Mouse (Mus musculus): ENCODE results near the gene Izumo1. TPM values are rescaled to one million over a fixed set of nuclear protein-coding genes. Genes with fewer than 3 reads are reported as not detected.
"Not testable (repeated sequence)": the region's sequence is repeated elsewhere in the genome, so short reads cannot be mapped to it uniquely, and the experiment has no call there.

Izumo1 gene
- polyA plus RNA-seq, 1 experiment: 4.6 TPM

DNA sequence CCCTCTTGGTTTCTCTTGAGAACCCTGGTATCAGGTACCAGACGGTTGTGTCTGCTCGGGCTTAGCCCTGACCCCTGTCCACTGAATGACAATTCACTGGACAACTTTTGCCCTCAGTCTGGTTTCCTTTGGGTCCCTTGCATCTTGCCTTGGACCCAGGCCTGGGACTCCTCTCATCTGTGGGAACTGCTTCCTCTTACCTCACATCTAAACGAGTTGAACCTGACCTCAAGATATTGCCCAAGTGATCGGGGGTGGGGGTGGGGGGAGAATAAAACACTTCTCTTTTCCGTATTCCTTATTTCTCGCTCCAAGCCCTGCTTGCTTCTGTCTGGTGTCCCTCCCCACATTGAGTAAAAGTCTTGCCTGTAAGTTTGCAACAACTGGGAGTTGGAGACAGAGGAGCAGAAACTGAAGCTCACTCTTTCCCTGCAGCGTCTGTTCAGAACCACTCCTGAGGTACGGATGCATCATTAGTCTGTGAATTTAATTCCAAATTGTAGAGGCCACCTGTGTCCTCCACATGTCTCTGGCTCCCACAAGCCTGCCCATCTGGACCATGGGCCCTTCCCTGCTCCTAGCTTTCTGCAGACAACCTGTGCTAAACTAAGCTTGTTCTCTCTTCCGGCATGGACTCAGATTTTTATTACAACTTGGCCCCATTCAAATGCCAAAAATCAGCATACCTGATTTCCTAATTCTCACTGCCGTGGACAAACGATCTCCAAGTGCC is 39.3 kb downstream of the Izumo1 start:
- TF ChIP-seq EP300 (IDR thresholded peaks at IDR 0.05; ENCODE audit: insufficient read depth, low read depth, low read length) (no peak), CTCF (IDR thresholded peaks at IDR 0.05; ENCODE audit: low read depth, low read length) (no peak), POLR2A (IDR thresholded peaks at IDR 0.05; ENCODE audit: insufficient read depth, low read length) (no peak)
- no peaks in the 10 kb centered on the region for H3K27me3 ChIP-seq (ENCODE audit: control insufficient read depth, insufficient read depth, low read length, poor library complexity, severe bottlenecking)
- no peaks in the 10 kb centered on the region for H3K36me3 ChIP-seq (ENCODE audit: control insufficient read depth, insufficient read depth, low read length, poor library complexity, severe bottlenecking)
- no peak overlapping the region for H3K4me3 ChIP-seq (ENCODE audit: low read depth, low read length)
- peaks cover 3% of the 10 kb centered on the region for H3K4me1 ChIP-seq (ENCODE audit: control insufficient read depth, insufficient read depth, low read length)
- H3K27ac ChIP-seq (ENCODE audit: insufficient read depth, low read length): no peak overlapping the region
- no peak overlapping the region for H3K9ac ChIP-seq (ENCODE audit: low read depth, poor library complexity, severe bottlenecking)
- H3K9me3 ChIP-seq (replicated peaks; ENCODE audit: control insufficient read depth, insufficient read depth, low read length, poor library complexity, severe bottlenecking): 0 out of 2 replicates have a peak, but pooled peaks cover 3% of the 10 kb centered on the region

GRCm38 (mm10) chr7:45661702-45662101 is 40.1 kb downstream of the Izumo1 start:
- not testable (repeated sequence) for H3K27ac ChIP-seq (ENCODE audit: insufficient read depth, low read length)

DNA sequence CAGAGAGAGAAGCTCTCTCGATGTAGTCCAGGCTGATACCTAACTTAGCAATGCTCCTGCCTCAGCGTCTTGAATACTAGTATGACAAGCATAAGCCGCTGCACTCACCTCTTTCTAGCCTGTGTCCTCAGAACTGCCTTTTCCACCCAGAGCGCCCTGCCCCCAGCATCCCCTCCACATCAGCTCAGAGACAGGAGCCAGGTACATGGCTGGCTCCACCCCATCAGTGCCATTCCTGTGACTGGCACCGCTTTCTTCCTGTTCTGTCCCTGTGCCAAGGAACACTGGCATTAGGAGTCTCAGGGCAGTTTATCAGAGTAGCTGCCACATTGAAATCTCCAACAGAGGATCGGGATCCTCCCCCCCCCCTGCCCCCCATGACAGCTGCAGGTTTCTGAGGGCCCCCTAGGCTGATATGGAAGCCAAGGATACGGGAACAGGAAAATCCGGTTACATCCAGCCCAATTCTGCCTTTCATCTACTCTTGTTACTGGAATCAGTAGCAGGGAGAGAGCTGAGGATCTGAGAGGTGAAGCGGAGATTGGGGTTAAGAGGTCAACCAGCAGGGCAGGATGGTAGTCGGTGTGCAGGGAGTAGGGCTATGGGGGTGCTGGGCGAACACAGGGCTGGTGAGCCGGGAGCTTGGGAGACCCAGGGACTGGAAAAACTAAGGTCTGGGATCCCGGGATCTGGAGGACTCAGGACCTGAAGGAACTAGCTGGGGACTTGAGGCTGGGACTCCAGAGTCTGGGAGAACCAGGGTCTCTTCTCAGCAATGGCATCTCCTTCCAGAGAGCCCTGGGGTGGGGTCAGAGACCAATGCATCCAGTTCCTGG is 43.9 kb downstream of the Izumo1 start:
- H3K27ac ChIP-seq (ENCODE audit: insufficient read depth, low read length): no peak overlapping the region
- no peaks in the 10 kb centered on the region for H3K27me3 ChIP-seq (ENCODE audit: control insufficient read depth, insufficient read depth, low read length, poor library complexity, severe bottlenecking)
- H3K9ac ChIP-seq (ENCODE audit: low read depth, poor library complexity, severe bottlenecking): no peak overlapping the region
- H3K36me3 ChIP-seq (ENCODE audit: control insufficient read depth, insufficient read depth, low read length, poor library complexity, severe bottlenecking): no peaks in the 10 kb centered on the region
- H3K4me1 ChIP-seq (ENCODE audit: control insufficient read depth, insufficient read depth, low read length): peaks cover 2% of the 10 kb centered on the region
- H3K9me3 ChIP-seq (replicated peaks; ENCODE audit: control insufficient read depth, insufficient read depth, low read length, poor library complexity, severe bottlenecking): no peaks in the 10 kb centered on the region
- no peak for TF ChIP-seq CTCF (IDR thresholded peaks at IDR 0.05; ENCODE audit: low read depth, low read length)
- TF ChIP-seq POLR2A (IDR thresholded peaks at IDR 0.05; ENCODE audit: insufficient read depth, low read length): no peak
- no peak for TF ChIP-seq EP300 (IDR thresholded peaks at IDR 0.05; ENCODE audit: insufficient read depth, low read depth, low read length)
- H3K4me3 ChIP-seq (ENCODE audit: low read depth, low read length): no peak overlapping the region

More at GRCm38 (mm10) chr7:45661702-45662101, 40.1 kb downstream of the Izumo1 start:
- H3K27me3 ChIP-seq (ENCODE audit: control insufficient read depth, insufficient read depth, low read length, poor library complexity, severe bottlenecking); H3K4me1 ChIP-seq (ENCODE audit: control insufficient read depth, insufficient read depth, low read length); H3K9me3 ChIP-seq (replicated peaks; ENCODE audit: control insufficient read depth, insufficient read depth, low read length, poor library complexity, severe bottlenecking); H3K4me3 ChIP-seq (ENCODE audit: low read depth, low read length); H3K9ac ChIP-seq (ENCODE audit: low read depth, poor library complexity, severe bottlenecking); H3K36me3 ChIP-seq (ENCODE audit: control insufficient read depth, insufficient read depth, low read length, poor library complexity, severe bottlenecking): not testable (repeated sequence)

DNA sequence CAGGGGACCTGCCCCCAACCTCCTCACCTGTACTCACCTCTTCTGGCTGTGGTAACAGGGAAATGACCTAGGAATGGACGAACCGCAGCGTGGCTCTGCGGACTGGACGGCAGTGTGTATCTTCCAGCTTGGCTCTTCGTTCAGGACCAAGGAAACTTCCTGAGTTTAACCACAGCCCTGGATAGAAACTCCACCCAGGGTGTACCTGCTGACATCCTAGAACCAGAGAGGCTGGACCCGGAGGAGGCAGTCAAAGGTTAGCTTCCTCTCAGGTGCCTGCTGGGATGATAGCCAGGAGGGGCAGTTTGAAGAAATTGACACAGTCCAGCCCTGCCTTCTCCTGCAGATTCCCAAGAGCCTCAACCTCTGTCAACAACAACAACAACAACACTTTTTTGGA is 44.5 kb downstream of the Izumo1 start, which contains the start of gene Fut2:
Fut2 (minus strand) TSS at position 234 of the 400 bp plus-strand sequence.
- no peak within 1 kb of the TSS for H3K9ac ChIP-seq (ENCODE audit: low read depth, poor library complexity, severe bottlenecking)
- peaks cover 2% of the 10 kb centered on the region for H3K4me1 ChIP-seq (ENCODE audit: control insufficient read depth, insufficient read depth, low read length)
- TF ChIP-seq POLR2A (IDR thresholded peaks at IDR 0.05; ENCODE audit: insufficient read depth, low read length) (no peak), CTCF (IDR thresholded peaks at IDR 0.05; ENCODE audit: low read depth, low read length) (no peak), EP300 (IDR thresholded peaks at IDR 0.05; ENCODE audit: insufficient read depth, low read depth, low read length) (no peak)
- H3K27ac ChIP-seq (ENCODE audit: insufficient read depth, low read length): no peak within 1 kb of the TSS
- no peak within 1 kb of the TSS for H3K4me3 ChIP-seq (ENCODE audit: low read depth, low read length)
- no peaks in the 10 kb centered on the region for H3K36me3 ChIP-seq (ENCODE audit: control insufficient read depth, insufficient read depth, low read length, poor library complexity, severe bottlenecking)
- no peaks in the 10 kb centered on the region for H3K27me3 ChIP-seq (ENCODE audit: control insufficient read depth, insufficient read depth, low read length, poor library complexity, severe bottlenecking)
- no peaks in the 10 kb centered on the region for H3K9me3 ChIP-seq (replicated peaks; ENCODE audit: control insufficient read depth, insufficient read depth, low read length, poor library complexity, severe bottlenecking)

DNA sequence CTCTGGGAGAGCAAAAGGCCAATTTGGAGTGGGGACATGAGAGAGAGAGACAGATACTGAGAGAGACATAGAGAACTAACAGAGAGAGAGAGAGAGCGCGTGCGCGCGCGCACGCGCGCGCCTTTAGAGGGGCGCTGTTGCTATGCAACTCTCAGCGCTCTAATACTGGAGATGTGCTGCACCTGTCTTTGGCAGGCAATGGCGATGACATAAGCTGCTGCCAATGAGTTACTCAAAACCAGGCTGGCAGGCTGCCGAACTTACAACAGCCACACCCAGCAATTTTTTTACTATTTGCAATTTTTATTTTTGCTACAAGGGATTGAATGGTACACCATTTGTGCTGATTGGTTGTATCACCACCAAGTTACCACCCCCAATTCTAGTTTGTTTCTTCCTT is 46.1 kb downstream of the Izumo1 start:
- H3K9me3 ChIP-seq (replicated peaks; ENCODE audit: control insufficient read depth, insufficient read depth, low read length, poor library complexity, severe bottlenecking): no peaks in the 10 kb centered on the region
- TF ChIP-seq CTCF (IDR thresholded peaks at IDR 0.05; ENCODE audit: low read depth, low read length) (no peak), POLR2A (IDR thresholded peaks at IDR 0.05; ENCODE audit: insufficient read depth, low read length) (no peak), EP300 (IDR thresholded peaks at IDR 0.05; ENCODE audit: insufficient read depth, low read depth, low read length) (no peak)
- no peak overlapping the region for H3K4me3 ChIP-seq (ENCODE audit: low read depth, low read length)
- H3K9ac ChIP-seq (ENCODE audit: low read depth, poor library complexity, severe bottlenecking): no peak overlapping the region
- H3K27me3 ChIP-seq (ENCODE audit: control insufficient read depth, insufficient read depth, low read length, poor library complexity, severe bottlenecking): no peaks in the 10 kb centered on the region
- H3K36me3 ChIP-seq (ENCODE audit: control insufficient read depth, insufficient read depth, low read length, poor library complexity, severe bottlenecking): no peaks in the 10 kb centered on the region
- no peak overlapping the region for H3K27ac ChIP-seq (ENCODE audit: insufficient read depth, low read length)
- peaks cover 2% of the 10 kb centered on the region for H3K4me1 ChIP-seq (ENCODE audit: control insufficient read depth, insufficient read depth, low read length)

DNA sequence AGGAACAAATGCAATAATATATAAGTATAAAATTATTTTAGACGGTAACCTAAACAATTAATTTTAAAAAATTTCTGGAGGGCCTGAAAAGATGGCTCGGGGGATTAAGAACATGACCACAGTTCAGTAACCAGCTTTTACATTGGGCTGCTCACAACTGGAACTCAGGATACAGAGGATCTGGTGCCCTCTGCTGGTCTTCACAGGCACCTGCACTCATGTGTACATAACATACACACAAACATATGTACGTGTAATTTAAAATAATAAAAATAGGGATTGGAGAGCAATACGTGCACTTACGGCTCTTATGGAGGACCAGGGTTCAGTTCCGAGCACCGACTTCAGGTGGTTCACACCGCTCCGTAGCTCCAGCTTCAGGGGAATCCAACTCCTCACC is 47.3 kb downstream of the Izumo1 start:
- H3K27ac ChIP-seq (ENCODE audit: insufficient read depth, low read length): no peak overlapping the region
- TF ChIP-seq POLR2A (IDR thresholded peaks at IDR 0.05; ENCODE audit: insufficient read depth, low read length): no peak
- TF ChIP-seq CTCF (IDR thresholded peaks at IDR 0.05; ENCODE audit: low read depth, low read length): peak; percentile 41
- H3K9ac ChIP-seq (ENCODE audit: low read depth, poor library complexity, severe bottlenecking): no peak overlapping the region

More for the DNA sequence above, 47.3 kb downstream of the Izumo1 start:
- Histone ChIP-seq H3K4me1 (ENCODE audit: control insufficient read depth, insufficient read depth, low read length) (peaks cover 2% of the 10 kb centered on the region), H3K36me3 (ENCODE audit: control insufficient read depth, insufficient read depth, low read length, poor library complexity, severe bottlenecking) (no peaks in the 10 kb centered on the region), H3K4me3 (ENCODE audit: low read depth, low read length) (no peak overlapping the region), H3K9me3 (replicated peaks; ENCODE audit: control insufficient read depth, insufficient read depth, low read length, poor library complexity, severe bottlenecking) (no peaks in the 10 kb centered on the region), H3K27me3 (ENCODE audit: control insufficient read depth, insufficient read depth, low read length, poor library complexity, severe bottlenecking) (no peaks in the 10 kb centered on the region)

All from ES-Bruce4 (cell line).